Mouse (Mus musculus) erythroblast, adult 5-6 weeks (primary cell): Measurements from ENCODE around the gene Zfp988. TPM values are rescaled to one million over a fixed set of nuclear protein-coding genes. Genes with fewer than 3 reads are reported as not detected.

Experiments used
- total RNA-seq, 2 experiments: library from RNA; stranded (forward) in 1 of 2; stranded (reverse) in 1 of 2; fragments of 150-400 nt in 1 of 2; fragments of 200-764, 138-1000 nt in 1 of 2; gene quantifications; 2 replicates each; pipeline versions ENCODE4 v1.2.3 to v1.2.4; 2015 to 2017; ENCODE audit warnings: low replicate concordance in 2 of 2

Gene Zfp988
- total RNA-seq, 2 experiments from 2014 or later: not detected

Other genes with a start within 250 kb of the Zfp988 start
- 4.8 and 6.9 TPM in 2 replicates for gene Zfp991, start 173.6 kb upstream of the Zfp988 start, total RNA-seq (2015; ENCODE audit: low replicate concordance)
- gene Zfp991, start 173.6 kb upstream of the Zfp988 start, total RNA-seq (2017; ENCODE audit: low replicate concordance): 5.5 and 7.5 TPM in 2 replicates
- not detected in 2 replicates for gene Zfp978, start 55.6 kb downstream of the Zfp988 start, total RNA-seq (2015; ENCODE audit: low replicate concordance)
- gene Zfp978, start 55.6 kb downstream of the Zfp988 start, total RNA-seq (2017; ENCODE audit: low replicate concordance): not detected in 2 replicates
- 0.58 and 1.3 TPM in 2 replicates for gene Zfp982, start 186.7 kb downstream of the Zfp988 start, total RNA-seq (2015; ENCODE audit: low replicate concordance)
- gene Zfp982, start 186.7 kb downstream of the Zfp988 start, total RNA-seq (2017; ENCODE audit: low replicate concordance): 2.8 TPM in 1 of 2 replicates, not detected in the other
- not detected in 2 replicates for gene Gm16503, start 234.5 kb downstream of the Zfp988 start, total RNA-seq (2015; ENCODE audit: low replicate concordance)
- gene Gm16503, start 234.5 kb downstream of the Zfp988 start, total RNA-seq (2017; ENCODE audit: low replicate concordance): not detected in 2 replicates
- 0.42 TPM in 1 of 2 replicates, not detected in the other for gene Zfp985, start 247.6 kb downstream of the Zfp988 start, total RNA-seq (2015; ENCODE audit: low replicate concordance)
- 0.77 TPM in 1 of 2 replicates, not detected in the other for gene Zfp985, start 247.6 kb downstream of the Zfp988 start, total RNA-seq (2017; ENCODE audit: low replicate concordance)